Mouse (Mus musculus): ENCODE data around the gene Galnt13.

- TF ChIP-seq EP300 (optimal IDR thresholded peaks at IDR 0.05) (no peak), CTCF (IDR thresholded peaks at IDR 0.05; ENCODE audit: low read depth) (no peak)
Measured at GRCm38 (mm10) chr2:54938075-54938474, 502.0 kb downstream of the Galnt13 start.
